In the genomic region with DNA sequence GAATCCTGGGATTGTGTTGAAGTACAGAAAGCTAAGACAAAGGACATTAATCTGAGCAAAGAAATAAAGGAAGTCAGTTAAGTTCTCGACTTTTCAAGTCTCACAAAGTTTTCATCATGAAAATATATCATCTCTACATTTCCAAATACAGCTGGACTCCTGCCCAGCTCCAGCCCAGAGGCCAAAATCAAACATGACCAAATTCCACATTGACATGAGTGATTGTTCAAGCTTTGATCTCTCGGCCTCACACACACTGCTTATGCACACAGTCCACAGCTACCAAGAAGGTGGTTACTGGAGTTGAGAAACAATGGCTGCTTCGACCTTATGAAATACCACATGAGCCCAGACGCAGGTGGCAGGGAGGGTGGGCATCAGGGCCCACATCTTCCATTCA, we compare ENCODE assay signal across 8 mouse cellular contexts. TPM values are rescaled to one million over a fixed set of nuclear protein-coding genes. Genes with fewer than 3 reads are reported as not detected.
DNase-seq lines count a peak whose midpoint lies in the region; ATAC-seq and TF ChIP-seq lines count a peak whose summit lies in the region.
"Had no signal": no experiment of that assay in that cellular context is flagged by ENCODE, and none has a peak within 500 bp of the region (broad histone marks: within the 10 kb centered on the region; RNA-seq: fewer than 3 reads in every experiment).

No protein-coding gene starts in this region.

- H3K36me3 ChIP-seq in kidney, embryonic 14.5 days (ENCODE audit: control insufficient read depth, insufficient read depth, low read length) = no peaks in the 10 kb centered on the region
- H3K36me3 ChIP-seq in kidney, postnatal 0 days (ENCODE audit: insufficient read depth, low read length) = no peaks in the 10 kb centered on the region

- H3K27me3 ChIP-seq in kidney, embryonic 14.5 days (ENCODE audit: control insufficient read depth, insufficient read depth, low read length) = no peaks in the 10 kb centered on the region
- no peaks in the 10 kb centered on the region for H3K27me3 ChIP-seq in kidney, postnatal 0 days (ENCODE audit: insufficient read depth, low read length)

- H3K9ac ChIP-seq in kidney, embryonic 14.5 days (ENCODE audit: low read depth, low read length) = no peak overlapping the region
- no peak overlapping the region for H3K9ac ChIP-seq in kidney, postnatal 0 days (ENCODE audit: low read depth, low read length)

- 22% methylated on average over 4 of the region's 4 CpGs for WGBS in kidney, embryonic 14.5 days
- WGBS in kidney, postnatal 0 days = 9% methylated on average over 4 of the region's 4 CpGs

- H3K27ac ChIP-seq in kidney, embryonic 14.5 days (ENCODE audit: low read depth, low read length) = peak overlapping the region; percentile 86
- peak overlapping the region; percentile 75 for H3K27ac ChIP-seq in kidney, postnatal 0 days

- peaks cover 65% of the 10 kb centered on the region for H3K4me1 ChIP-seq in kidney, embryonic 14.5 days (ENCODE audit: control insufficient read depth, insufficient read depth, low read length)
- H3K4me1 ChIP-seq in kidney, postnatal 0 days (replicated peaks; ENCODE audit: insufficient read depth, low read length) = peaks cover 60% of the 10 kb centered on the region

- DNase-seq in kidney, adult 11 months = no peak
- peak; percentile 46 for DNase-seq in embryo, embryonic 11 days
- DNase-seq in kidney, postnatal 0 days (ENCODE audit: low spot score) = peak; percentile 90
- no peak for DNase-seq in layer of hippocampus, adult 9-10 months (ENCODE audit: low spot score)
- DNase-seq: thymus, adult 2 months had no signal

- no peak for TF ChIP-seq CTCF in kidney, postnatal 0 days (IDR thresholded peaks at IDR 0.05; ENCODE audit: low read depth)

- H3K4me3 ChIP-seq in kidney, embryonic 14.5 days (ENCODE audit: low read length) = no peak overlapping the region
- H3K4me3 ChIP-seq in kidney, postnatal 0 days (replicated peaks; ENCODE audit: low read depth, low read length) = no peak overlapping the region

- peak; percentile 76 for ATAC-seq in kidney, embryonic 14.5 days (ENCODE audit: low FRiP score, low TSS enrichment)
- ATAC-seq in kidney, postnatal 0 days (replicated peaks; ENCODE audit: low FRiP score, low read depth) = peak; percentile 60
- peak; percentile 2 for ATAC-seq in neutrophil, adult 5-6 weeks (ENCODE audit: extremely low read depth, insufficient number of reproducible peaks, low FRiP score, poor library complexity, severe bottlenecking)
- ATAC-seq in frontal cortex, adult (ENCODE audit: low TSS enrichment) = no peak

- H3K4me2 ChIP-seq in kidney, embryonic 14.5 days (replicated peaks; ENCODE audit: low read depth, low read length) = no peak overlapping the region; the same call in 1 of the 2 replicates
- peak overlapping the region; percentile 28; the same call in 1 of the 2 replicates for H3K4me2 ChIP-seq in kidney, postnatal 0 days (ENCODE audit: low read length)

- H3K9me3 ChIP-seq in kidney, embryonic 14.5 days (ENCODE audit: control insufficient read depth, low read length) = no peaks in the 10 kb centered on the region
- H3K9me3 ChIP-seq in kidney, postnatal 0 days (replicated peaks; ENCODE audit: low read length) = no peaks in the 10 kb centered on the region

RNA-seq across cellular contexts. Expression of gene Mapkapk2, which starts 14.0 kb away (rescaled TPM):
- 59.9 and 62.8 TPM in 2 replicates for polyA plus RNA-seq in kidney, embryonic 14.5 days (2014; fragmentation: Nextera tagmentation; extraction: Ambion mirVana)
- polyA plus RNA-seq in kidney, postnatal 0 days (2015; fragmentation: Nextera tagmentation; extraction: Ambion mirVana) = 50.1 and 55.9 TPM in 2 replicates
- total RNA-seq in neutrophil, adult 5-6 weeks (2017) = 103 and 112 TPM in 2 replicates

RNA-seq across cellular contexts. Expression of gene Dyrk3, which starts 54.5 kb away (rescaled TPM):
- 6.0 and 6.3 TPM in 2 replicates for polyA plus RNA-seq in kidney, embryonic 14.5 days (2014; fragmentation: Nextera tagmentation; extraction: Ambion mirVana)
- 5.2 and 5.8 TPM in 2 replicates for polyA plus RNA-seq in kidney, postnatal 0 days (2015; fragmentation: Nextera tagmentation; extraction: Ambion mirVana)
- 1.2 and 1.7 TPM in 2 replicates for total RNA-seq in neutrophil, adult 5-6 weeks (2017)

Comparison
In these comparisons a context has a peak if more than half of its experiments do, and no peak if none do; other contexts are left out.
1. DNase-seq: peak in embryo, embryonic 11 days (single experiment) and kidney, postnatal 0 days (single experiment); none in kidney, adult 11 months (single experiment) and layer of hippocampus, adult 9-10 months (single experiment).